Mouse (Mus musculus): Measurements from ENCODE around the gene Prom1. TPM values are rescaled to one million over a fixed set of nuclear protein-coding genes. Genes with fewer than 3 reads are reported as not detected.

Gene Prom1
- total and polyA plus RNA-seq, 2 experiments from 2014 or later, result 15.4 to 18.1 TPM

DNA sequence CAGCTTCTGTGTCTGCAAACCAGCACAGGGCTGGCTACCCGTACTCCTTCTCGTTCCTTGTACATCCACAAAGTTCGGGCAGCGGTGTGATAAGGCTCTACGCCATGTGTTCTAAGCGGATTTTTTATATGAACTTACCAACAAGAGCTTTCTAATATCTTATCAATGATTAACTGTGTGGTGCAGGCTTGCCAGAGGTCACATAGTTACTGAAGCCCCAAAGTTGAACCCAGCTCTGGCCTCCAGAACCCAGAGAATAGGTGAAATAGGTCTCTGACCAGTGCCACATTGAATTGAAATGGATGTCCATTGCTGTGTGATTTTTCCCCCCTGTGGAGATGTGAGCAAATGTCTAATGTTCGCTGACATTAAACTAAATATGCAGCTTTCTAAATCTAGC lies 1.3 kb upstream of the Prom1 start:
- DNase-seq, result no peak
- ATAC-seq, result no peak
- Histone ChIP-seq H3K27ac (ENCODE audit: low read depth, low read length) (no peak overlapping the region), H3K9ac (no peak overlapping the region), H3K9me3 (ENCODE audit: low read length) (no peaks in the 10 kb centered on the region), H3K27me3 (ENCODE audit: insufficient read depth, low read length) (no peaks in the 10 kb centered on the region), H3K36me3 (ENCODE audit: insufficient read depth) (no peaks in the 10 kb centered on the region), H3K4me1 (ENCODE audit: insufficient read depth) (no peaks in the 10 kb centered on the region; the same call in 1 of the 2 replicates), H3K4me2 (ENCODE audit: low read depth) (no peak overlapping the region), H3K4me3 (ENCODE audit: low read depth, low read length) (no peak overlapping the region)
- WGBS, result 98% methylated on average over 7 of the region's 7 CpGs
- no peak for TF ChIP-seq CTCF (IDR thresholded peaks at IDR 0.05; ENCODE audit: low read depth)

DNA sequence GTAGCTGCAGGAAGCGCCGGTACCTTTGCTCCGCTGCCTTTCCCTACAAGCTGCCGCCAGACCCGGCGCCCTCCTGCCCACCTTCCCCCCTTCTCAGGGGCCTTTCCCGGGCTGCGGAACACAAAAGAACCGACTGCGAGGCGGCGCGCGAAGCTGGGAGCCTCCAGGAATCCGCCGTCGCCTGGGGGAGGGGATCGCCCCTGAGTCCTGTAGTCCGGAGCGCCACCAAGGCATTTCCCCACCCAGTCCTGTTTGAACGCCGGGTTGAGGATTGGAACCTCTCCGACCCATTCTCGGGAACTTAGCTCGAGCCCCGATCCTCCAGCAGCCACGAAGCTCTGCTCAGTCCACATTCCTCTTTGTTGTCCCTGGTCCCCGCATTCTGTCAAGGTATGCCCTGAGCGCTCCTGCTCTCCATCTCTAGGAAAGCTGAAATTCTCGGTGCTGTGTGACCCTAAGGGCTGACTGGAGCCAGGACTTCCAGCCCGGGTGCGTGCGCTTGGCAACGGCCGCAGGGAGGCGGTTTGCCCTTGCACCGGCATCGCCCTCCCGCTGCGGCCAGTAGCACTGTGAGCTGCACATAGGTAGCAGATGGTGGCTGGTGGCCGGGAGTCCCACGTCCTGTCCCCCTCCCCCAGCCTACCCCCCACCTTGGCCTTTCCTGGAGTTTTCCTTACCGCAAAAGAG lies 1.1 kb downstream of the Prom1 start:
- no peak; the same call in 1 of the 2 replicates for TF ChIP-seq CTCF (IDR thresholded peaks at IDR 0.05; ENCODE audit: low read depth)

DNA sequence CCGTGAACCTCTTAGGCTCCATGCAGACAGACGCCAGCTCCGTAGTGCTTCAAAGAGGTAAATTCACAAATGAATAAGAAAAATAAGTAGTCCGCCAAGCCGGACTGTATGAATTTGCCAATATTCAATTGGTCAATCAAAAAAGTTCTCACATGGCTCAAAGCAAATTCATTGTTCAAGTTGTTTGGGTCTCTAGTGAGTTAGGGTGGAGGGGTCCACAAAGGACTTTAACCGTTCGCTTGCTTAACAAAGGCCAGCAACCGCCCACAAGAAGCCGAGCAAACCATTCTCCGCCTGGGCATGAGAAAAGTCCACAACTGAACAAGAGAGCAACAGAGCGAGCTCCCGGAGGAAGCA lies 1.7 kb downstream of the Prom1 start:
- Histone ChIP-seq H3K27ac (ENCODE audit: low read depth, low read length) (peak overlapping the region; percentile 50; the same call in 1 of the 2 replicates), H3K27me3 (ENCODE audit: insufficient read depth, low read length) (no peaks in the 10 kb centered on the region), H3K4me1 (ENCODE audit: insufficient read depth) (no peaks in the 10 kb centered on the region; the same call in 1 of the 2 replicates), H3K4me3 (ENCODE audit: low read depth, low read length) (peak overlapping the region; percentile 73), H3K9ac (peak overlapping the region; percentile 71), H3K9me3 (ENCODE audit: low read length) (no peaks in the 10 kb centered on the region), H3K4me2 (ENCODE audit: low read depth) (peak overlapping the region; percentile 98), H3K36me3 (ENCODE audit: insufficient read depth) (no peaks in the 10 kb centered on the region)
- no peak for TF ChIP-seq CTCF (IDR thresholded peaks at IDR 0.05; ENCODE audit: low read depth)
- under 1% methylated on average over 12 of the region's 12 CpGs for WGBS
- DNase-seq (no peak), ATAC-seq (no peak; the same call in 1 of the 2 replicates)

More for the DNA sequence above, 1.1 kb downstream of the Prom1 start:
- under 1% methylated on average over 43 of the region's 43 CpGs for WGBS
- Histone ChIP-seq H3K9ac (peak overlapping the region; percentile 71), H3K4me2 (ENCODE audit: low read depth) (peak overlapping the region; percentile 98), H3K4me1 (ENCODE audit: insufficient read depth) (no peaks in the 10 kb centered on the region; the same call in 1 of the 2 replicates), H3K36me3 (ENCODE audit: insufficient read depth) (no peaks in the 10 kb centered on the region), H3K4me3 (ENCODE audit: low read depth, low read length) (peak overlapping the region; percentile 73), H3K9me3 (ENCODE audit: low read length) (no peaks in the 10 kb centered on the region), H3K27me3 (ENCODE audit: insufficient read depth, low read length) (no peaks in the 10 kb centered on the region), H3K27ac (ENCODE audit: low read depth, low read length) (peak overlapping the region; percentile 50; the same call in 1 of the 2 replicates)
- peak; percentile 75 for DNase-seq
- peak; percentile 81 for ATAC-seq

DNA sequence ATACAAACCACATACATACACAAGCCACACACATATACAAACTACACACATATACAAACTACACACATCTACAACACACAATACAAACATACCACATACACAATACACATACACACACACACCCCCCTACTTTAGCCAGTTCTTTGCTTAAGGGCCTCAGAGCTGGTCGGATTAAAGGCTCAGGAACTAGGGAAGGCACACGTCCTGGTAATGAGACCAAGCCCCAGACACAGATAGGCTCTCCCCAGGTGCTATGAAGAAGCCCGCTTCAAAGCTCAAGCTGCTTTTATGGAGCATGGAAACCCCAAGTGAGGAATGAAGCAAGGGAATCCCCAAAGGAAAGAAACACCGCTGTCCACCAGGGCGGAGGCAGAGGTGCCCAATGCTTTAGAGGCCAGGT lies 4.8 kb downstream of the Prom1 start:
- no peaks in the 10 kb centered on the region for H3K27me3 ChIP-seq (ENCODE audit: insufficient read depth, low read length)
- no peaks in the 10 kb centered on the region for H3K9me3 ChIP-seq (ENCODE audit: low read length)
- no peaks in the 10 kb centered on the region for H3K36me3 ChIP-seq (ENCODE audit: insufficient read depth)
- no peaks in the 10 kb centered on the region; the same call in 1 of the 2 replicates for H3K4me1 ChIP-seq (ENCODE audit: insufficient read depth)
- no peak for TF ChIP-seq CTCF (IDR thresholded peaks at IDR 0.05; ENCODE audit: low read depth)
- H3K27ac ChIP-seq (ENCODE audit: low read depth, low read length), result no peak overlapping the region
- no peak overlapping the region for H3K4me2 ChIP-seq (ENCODE audit: low read depth)
- DNase-seq, result no peak
- ATAC-seq, result no peak
- no peak overlapping the region for H3K9ac ChIP-seq
- H3K4me3 ChIP-seq (ENCODE audit: low read depth, low read length), result no peak overlapping the region
- WGBS, result 86% methylated on average over 5 of the region's 5 CpGs

DNA sequence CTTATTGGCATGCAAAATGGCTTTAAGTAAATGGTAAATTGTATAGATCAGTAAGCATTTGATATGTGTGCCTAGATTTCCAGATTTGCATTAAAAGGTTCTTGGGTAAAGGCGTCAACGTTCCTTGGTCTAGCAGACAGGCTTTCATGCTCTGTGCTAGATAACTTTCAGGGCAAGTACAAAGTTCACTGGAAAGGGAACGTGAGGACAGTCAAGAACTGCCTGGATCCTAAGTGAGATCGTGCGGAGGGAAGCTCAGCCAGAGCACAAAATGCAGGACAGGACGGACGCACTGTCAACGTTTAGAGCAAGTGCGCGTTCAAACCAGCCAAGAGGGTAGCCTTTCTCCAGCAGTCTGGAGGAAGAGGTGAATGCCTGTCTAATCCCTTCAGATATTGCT lies 5.7 kb downstream of the Prom1 start:
- Histone ChIP-seq H3K27me3 (ENCODE audit: insufficient read depth, low read length) (no peaks in the 10 kb centered on the region), H3K36me3 (ENCODE audit: insufficient read depth) (no peaks in the 10 kb centered on the region), H3K4me1 (ENCODE audit: insufficient read depth) (no peaks in the 10 kb centered on the region), H3K27ac (ENCODE audit: low read depth, low read length) (no peak overlapping the region), H3K4me3 (ENCODE audit: low read depth, low read length) (no peak overlapping the region), H3K4me2 (ENCODE audit: low read depth) (no peak overlapping the region), H3K9me3 (ENCODE audit: low read length) (no peaks in the 10 kb centered on the region), H3K9ac (no peak overlapping the region)
- WGBS, result 86% methylated on average over 10 of the region's 10 CpGs
- TF ChIP-seq CTCF (IDR thresholded peaks at IDR 0.05; ENCODE audit: low read depth), result no peak
- no peak for DNase-seq
- no peak for ATAC-seq

DNA sequence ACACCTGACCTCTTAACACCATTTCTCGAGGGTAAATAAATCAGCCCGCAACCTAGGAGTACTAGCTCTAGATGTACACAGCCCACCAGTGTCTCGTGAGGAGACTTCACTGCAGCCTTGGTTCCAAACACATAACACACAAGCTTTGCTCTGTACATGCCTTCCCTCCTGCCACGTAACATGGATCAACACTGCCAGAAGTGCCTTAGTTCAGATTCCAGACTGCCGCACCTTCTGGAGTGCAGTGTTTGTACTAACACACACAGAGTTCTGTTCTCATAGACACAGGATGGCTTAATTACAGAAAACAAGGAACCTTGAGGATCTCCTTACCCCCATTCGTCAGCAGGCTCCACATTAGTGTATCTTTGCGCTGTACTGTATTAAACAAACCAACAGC lies 6.1 kb downstream of the Prom1 start:
- no peak for TF ChIP-seq CTCF (IDR thresholded peaks at IDR 0.05; ENCODE audit: low read depth)
- Histone ChIP-seq H3K27me3 (ENCODE audit: insufficient read depth, low read length) (no peaks in the 10 kb centered on the region), H3K4me1 (ENCODE audit: insufficient read depth) (no peaks in the 10 kb centered on the region), H3K9ac (no peak overlapping the region), H3K4me3 (ENCODE audit: low read depth, low read length) (no peak overlapping the region), H3K27ac (ENCODE audit: low read depth, low read length) (no peak overlapping the region), H3K36me3 (ENCODE audit: insufficient read depth) (no peaks in the 10 kb centered on the region), H3K9me3 (ENCODE audit: low read length) (no peaks in the 10 kb centered on the region), H3K4me2 (ENCODE audit: low read depth) (no peak overlapping the region)
- DNase-seq (no peak), ATAC-seq (0 out of 2 replicates have a peak, but pooled peaks have one; percentile 14)
- whole genome bisulfite sequencing, result 79% methylated on average over 7 of the region's 7 CpGs

DNA sequence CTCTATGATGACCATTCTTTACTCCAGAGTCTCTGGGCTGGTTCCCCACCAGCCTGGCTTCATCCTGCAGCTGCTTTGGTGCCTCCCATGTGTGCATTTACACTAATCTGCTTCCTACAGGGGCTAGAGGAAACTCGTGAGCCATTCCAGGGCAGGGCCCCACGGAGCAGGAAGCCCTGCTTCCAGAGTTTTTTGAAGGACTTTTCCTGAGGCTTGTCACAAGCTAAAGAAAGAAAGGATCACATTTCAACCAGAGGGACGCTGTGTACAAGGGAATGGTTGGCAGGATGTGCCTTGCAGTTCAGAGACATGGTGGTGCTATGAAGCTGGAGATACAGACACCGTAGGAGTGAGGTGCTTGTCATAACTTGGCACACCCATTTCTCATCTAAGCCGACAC lies 14.8 kb downstream of the Prom1 start:
- Histone ChIP-seq H3K36me3 (ENCODE audit: insufficient read depth) (no peaks in the 10 kb centered on the region), H3K27ac (ENCODE audit: low read depth, low read length) (no peak overlapping the region), H3K4me1 (ENCODE audit: insufficient read depth) (no peaks in the 10 kb centered on the region), H3K27me3 (ENCODE audit: insufficient read depth, low read length) (no peaks in the 10 kb centered on the region), H3K4me2 (ENCODE audit: low read depth) (no peak overlapping the region), H3K9me3 (ENCODE audit: low read length) (no peaks in the 10 kb centered on the region), H3K9ac (no peak overlapping the region), H3K4me3 (ENCODE audit: low read depth, low read length) (no peak overlapping the region)
- no peak; the same call in 1 of the 2 replicates for ATAC-seq
- TF ChIP-seq CTCF (IDR thresholded peaks at IDR 0.05; ENCODE audit: low read depth), result peak; percentile 15; the same call in 1 of the 2 replicates
- no peak for DNase-seq
- 64% methylated on average over 5 of the region's 5 CpGs for WGBS
